Mouse (Mus musculus): ENCODE data around the gene 1700008O03Rik.

GRCm38 (mm10) chr7:44383980-44384715 lies 1.5 kb downstream of the 1700008O03Rik start, which contains the start of gene Syt3:
- TF ChIP-seq CTCF (IDR thresholded peaks at IDR 0.05; ENCODE audit: borderline replicate concordance, insufficient read depth, low read length) (no peak), POLR2A (IDR thresholded peaks at IDR 0.05; ENCODE audit: low read depth, low read length) (no peak)
